In genomic region chr6:38160102-38160501, GRCm38 (mm10) we compare ENCODE assay signal across 8 mouse cellular contexts. TPM values are rescaled to one million over a fixed set of nuclear protein-coding genes. Genes with fewer than 3 reads are reported as not detected.
A peak's percentile ranks its signal among the peaks of the same experiment; 100 is the strongest.
DNase-seq lines count a peak whose midpoint lies in the region; ATAC-seq and TF ChIP-seq lines count a peak whose summit lies in the region.

No protein-coding gene starts in this region.

- H3K27ac ChIP-seq in embryonic facial prominence, embryonic 11.5 days (replicated peaks; ENCODE audit: low read depth, low read length), result no peak overlapping the region
- peak overlapping the region; percentile 17; the same call in 1 of the 2 replicates for H3K27ac ChIP-seq in heart, embryonic 15.5 days
- no peak overlapping the region for H3K27ac ChIP-seq in liver, adult 2 months (replicated peaks; ENCODE audit: insufficient read depth, low read depth, low read length)
- H3K27ac ChIP-seq in neural tube, embryonic 11.5 days (ENCODE audit: low read depth, low read length), result no peak overlapping the region
- no peak overlapping the region for H3K27ac ChIP-seq in stomach, postnatal 0 days (replicated peaks)

- no peak for ATAC-seq in embryonic facial prominence, embryonic 11.5 days (replicated peaks; ENCODE audit: insufficient number of reproducible peaks, low FRiP score, low TSS enrichment, low read depth)
- ATAC-seq in heart, embryonic 15.5 days (replicated peaks; ENCODE audit: insufficient number of reproducible peaks, insufficient read depth, low FRiP score, low read depth), result 0 out of 2 replicates have a peak, but pooled peaks have one; percentile 10
- 0 out of 2 replicates have a peak, but pooled peaks have one; percentile 22 for ATAC-seq in neural tube, embryonic 11.5 days (ENCODE audit: insufficient read depth, low FRiP score, low TSS enrichment)
- ATAC-seq in stomach, postnatal 0 days (ENCODE audit: low FRiP score, low TSS enrichment), result peak; percentile 62; the same call in 1 of the 2 replicates

- no peak overlapping the region for H3K4me3 ChIP-seq in embryonic facial prominence, embryonic 11.5 days (ENCODE audit: low read depth, low read length)
- no peak overlapping the region for H3K4me3 ChIP-seq in heart, embryonic 15.5 days
- no peak overlapping the region for H3K4me3 ChIP-seq in liver, adult 2 months (ENCODE audit: insufficient read depth, low read depth, low read length)
- no peak overlapping the region for H3K4me3 ChIP-seq in neural tube, embryonic 11.5 days (ENCODE audit: low read depth, low read length)
- H3K4me3 ChIP-seq in stomach, postnatal 0 days (ENCODE audit: low read depth, low read length), result no peak overlapping the region

- peaks cover 3% of the 10 kb centered on the region for H3K4me1 ChIP-seq in embryonic facial prominence, embryonic 11.5 days (ENCODE audit: control insufficient read depth, insufficient read depth, low read length)
- no peaks in the 10 kb centered on the region for H3K4me1 ChIP-seq in heart, embryonic 15.5 days (replicated peaks)
- peaks cover 1% of the 10 kb centered on the region; the same call in 1 of the 2 replicates for H3K4me1 ChIP-seq in liver, adult 2 months (ENCODE audit: control insufficient read depth, insufficient read depth, low read length)
- H3K4me1 ChIP-seq in neural tube, embryonic 11.5 days (ENCODE audit: control insufficient read depth, insufficient read depth, low read length), result peaks cover 34% of the 10 kb centered on the region
- no peaks in the 10 kb centered on the region for H3K4me1 ChIP-seq in stomach, postnatal 0 days (replicated peaks; ENCODE audit: control insufficient read depth, insufficient read depth)

- no peak overlapping the region for H3K9ac ChIP-seq in embryonic facial prominence, embryonic 11.5 days (replicated peaks; ENCODE audit: low read length)
- H3K9ac ChIP-seq in heart, embryonic 15.5 days, result no peak overlapping the region
- no peak overlapping the region for H3K9ac ChIP-seq in liver, adult 2 months (ENCODE audit: low read depth, low read length)
- H3K9ac ChIP-seq in neural tube, embryonic 11.5 days (ENCODE audit: low read length), result no peak overlapping the region
- H3K9ac ChIP-seq in stomach, postnatal 0 days (ENCODE audit: low read length), result no peak overlapping the region

- H3K4me2 ChIP-seq in embryonic facial prominence, embryonic 11.5 days (ENCODE audit: low read depth, low read length), result no peak overlapping the region
- H3K4me2 ChIP-seq in heart, embryonic 15.5 days, result no peak overlapping the region
- H3K4me2 ChIP-seq in neural tube, embryonic 11.5 days (ENCODE audit: low read depth), result no peak overlapping the region
- no peak overlapping the region for H3K4me2 ChIP-seq in stomach, postnatal 0 days (replicated peaks; ENCODE audit: low read depth)

- WGBS in embryonic facial prominence, embryonic 11.5 days, result 11% methylated on average over 3 of the region's 3 CpGs
- WGBS in heart, embryonic 15.5 days, result 18% methylated on average over 3 of the region's 3 CpGs
- 4% methylated on average over 3 of the region's 3 CpGs for WGBS in liver, adult 2 months
- WGBS in neural tube, embryonic 11.5 days, result 25% methylated on average over 3 of the region's 3 CpGs
- WGBS in stomach, postnatal 0 days, result 4% methylated on average over 3 of the region's 3 CpGs

- TF ChIP-seq POLR2A in liver, adult 2 months (IDR thresholded peaks at IDR 0.05; ENCODE audit: extremely low read depth, insufficient read depth, low read length), result no peak

- no peak for TF ChIP-seq EP300 in stomach, postnatal 0 days (optimal IDR thresholded peaks at IDR 0.05)

- TF ChIP-seq CTCF in liver, adult 2 months (IDR thresholded peaks at IDR 0.05; ENCODE audit: low read depth, low read length), result peak; percentile 61
- TF ChIP-seq CTCF in stomach, postnatal 0 days (IDR thresholded peaks at IDR 0.05; ENCODE audit: low read depth), result peak; percentile 94

- no peaks in the 10 kb centered on the region; the same call in 1 of the 2 replicates for H3K36me3 ChIP-seq in embryonic facial prominence, embryonic 11.5 days (replicated peaks; ENCODE audit: control insufficient read depth, insufficient read depth, low read depth, low read length)
- H3K36me3 ChIP-seq in heart, embryonic 15.5 days, result no peaks in the 10 kb centered on the region
- H3K36me3 ChIP-seq in liver, adult 2 months (ENCODE audit: control insufficient read depth, insufficient read depth, low read length), result no peaks in the 10 kb centered on the region
- no peaks in the 10 kb centered on the region; the same call in 1 of the 2 replicates for H3K36me3 ChIP-seq in neural tube, embryonic 11.5 days (ENCODE audit: control insufficient read depth, insufficient read depth, low read length)
- no peaks in the 10 kb centered on the region for H3K36me3 ChIP-seq in stomach, postnatal 0 days (ENCODE audit: control insufficient read depth, insufficient read depth, low read length)

- peak; percentile 64 for DNase-seq in CD4-positive helper T cell, adult 2 months (ENCODE audit: low read depth, low spot score)
- DNase-seq in adrenal gland, postnatal 14 days, result peak; percentile 88
- DNase-seq in embryonic facial prominence, embryonic 11.5 days (ENCODE audit: low spot score), result peak; percentile 97
- DNase-seq in kidney, postnatal 10 days, result peak; percentile 94
- DNase-seq in liver, adult 2 months (ENCODE audit: extremely low read depth, low read depth, low spot score), result peak; percentile 61
- DNase-seq in neural tube, embryonic 11.5 days (ENCODE audit: low spot score), result peak; percentile 80
- peak; percentile 88 for DNase-seq in stomach, postnatal 0 days (ENCODE audit: low spot score)

- no peaks in the 10 kb centered on the region for H3K9me3 ChIP-seq in embryonic facial prominence, embryonic 11.5 days (replicated peaks; ENCODE audit: control insufficient read depth, low read length)
- H3K9me3 ChIP-seq in heart, embryonic 15.5 days (replicated peaks), result no peaks in the 10 kb centered on the region
- H3K9me3 ChIP-seq in neural tube, embryonic 11.5 days (ENCODE audit: control insufficient read depth, low read length), result no peaks in the 10 kb centered on the region
- H3K9me3 ChIP-seq in stomach, postnatal 0 days (ENCODE audit: control insufficient read depth, low read length), result no peaks in the 10 kb centered on the region

- no peaks in the 10 kb centered on the region for H3K27me3 ChIP-seq in embryonic facial prominence, embryonic 11.5 days (ENCODE audit: control insufficient read depth, insufficient read depth, low read length)
- H3K27me3 ChIP-seq in heart, embryonic 15.5 days, result no peaks in the 10 kb centered on the region
- H3K27me3 ChIP-seq in liver, adult 2 months (ENCODE audit: control insufficient read depth, insufficient read depth, low read length), result no peaks in the 10 kb centered on the region
- no peaks in the 10 kb centered on the region for H3K27me3 ChIP-seq in neural tube, embryonic 11.5 days (ENCODE audit: control insufficient read depth, insufficient read depth, low read length)
- no peaks in the 10 kb centered on the region for H3K27me3 ChIP-seq in stomach, postnatal 0 days (ENCODE audit: control insufficient read depth, insufficient read depth, low read length)

- no peaks in the 10 kb centered on the region for H3K79me2 ChIP-seq in liver, adult 2 months (ENCODE audit: control insufficient read depth, insufficient read depth, low read length)

RNA-seq across cellular contexts. Expression of gene Atp6v0a4, which starts 35.7 kb away (rescaled TPM):
- total RNA-seq in adrenal gland, postnatal 14 days (2021), result 4.1 TPM in 2 replicates
- polyA plus RNA-seq in embryonic facial prominence, embryonic 11.5 days (2014; fragmentation: Nextera tagmentation; extraction: Ambion mirVana), result not detected in 2 replicates
- polyA plus RNA-seq in heart, embryonic 15.5 days (2015; fragmentation: Nextera tagmentation; extraction: Ambion mirVana), result 0.69 and 0.77 TPM in 2 replicates
- 0.20 and 0.28 TPM in 2 replicates for total RNA-seq in liver, adult 2 months (2014; rRNA removed)
- 0.31 and 0.44 TPM in 2 replicates for polyA plus RNA-seq in liver, adult 2 months (2012; rRNA removed)
- polyA plus RNA-seq in neural tube, embryonic 11.5 days (2014; fragmentation: Nextera tagmentation; extraction: Ambion mirVana), result not detected in 2 replicates
- 11.9 and 13.9 TPM in 2 replicates for polyA plus RNA-seq in stomach, postnatal 0 days (2015; fragmentation: Nextera tagmentation; extraction: Ambion mirVana)

RNA-seq across cellular contexts. Expression of gene Tmem213, which starts 51.0 kb away (rescaled TPM):
- total RNA-seq in adrenal gland, postnatal 14 days (2021), result not detected in 2 replicates
- not detected in 2 replicates for polyA plus RNA-seq in embryonic facial prominence, embryonic 11.5 days (2014; fragmentation: Nextera tagmentation; extraction: Ambion mirVana)
- polyA plus RNA-seq in heart, embryonic 15.5 days (2015; fragmentation: Nextera tagmentation; extraction: Ambion mirVana), result 1.3 and 2.0 TPM in 2 replicates
- total RNA-seq in liver, adult 2 months (2014; rRNA removed), result not detected in 2 replicates
- polyA plus RNA-seq in liver, adult 2 months (2012; rRNA removed), result not detected in 2 replicates
- not detected in 2 replicates for polyA plus RNA-seq in neural tube, embryonic 11.5 days (2014; fragmentation: Nextera tagmentation; extraction: Ambion mirVana)
- 1.9 and 3.0 TPM in 2 replicates for polyA plus RNA-seq in stomach, postnatal 0 days (2015; fragmentation: Nextera tagmentation; extraction: Ambion mirVana)
